Mouse (Mus musculus) cerebellum, adult 2 months (tissue): ENCODE data around the gene Dhx58.

ENCODE experiments used
- CTCF ChIP-seq: fragments of 200-500 bp; IDR thresholded peaks from 2 replicates; pipeline ENCODE4 v1.5.1; 2011; ENCODE audit warnings: low read depth, mild to moderate bottlenecking, control low read depth, low read length, moderate library complexity, borderline replicate concordance; ENCODE audit not compliant: insufficient read depth
- POLR2A ChIP-seq: fragments of 200-500 bp; IDR thresholded peaks from 2 replicates; pipeline ENCODE4 v1.6.1; 2011; ENCODE audit warnings: low read length, control low read depth, borderline replicate concordance; ENCODE audit not compliant: insufficient read depth

- TF ChIP-seq POLR2A (no peak), CTCF (no peak)
Observed at GRCm38 (mm10) chr11:100750127-100750526, 46.1 kb upstream of the Dhx58 start.
